Mouse (Mus musculus) intestine, embryonic 14.5 days (tissue): ENCODE results near the gene Ccdc138. TPM values are rescaled to one million over a fixed set of nuclear protein-coding genes. Genes with fewer than 3 reads are reported as not detected.
"Not testable (repeated sequence)": the region's sequence is repeated elsewhere in the genome, so short reads cannot be mapped to it uniquely, and the experiment has no call there.

Source experiments
- ATAC-seq: fragments of 200-750 bp; cut with Nextera tagmentation; replicated peaks from 2 replicates; pipeline ENCODE4 v1.8.0; 2017; ENCODE audit warnings: low read depth, moderate number of reproducible peaks, moderate TSS enrichment, moderate library complexity; ENCODE audit not compliant: low FRiP score, low TSS enrichment
- DNase-seq: peaks from one replicate; pipeline ENCODE4 v3.0.0-alpha.2; 2018; ENCODE audit warnings: low spot score
- H3K27ac ChIP-seq: fragments of 300-500 bp; sonication (generic); 2 replicates; pipeline ENCODE4 v1.5.1; 2014; ENCODE audit warnings: low read depth, mild to moderate bottlenecking, control low read depth
- H3K27me3 ChIP-seq: fragments of 300-500 bp; sonication (generic); replicated peaks from 2 replicates; pipeline ENCODE4 v1.6.1; 2014; ENCODE audit warnings: low read length, control low read depth; ENCODE audit not compliant: control insufficient read depth, insufficient read depth
- H3K36me3 ChIP-seq: fragments of 300-500 bp; sonication (generic); 2 replicates; pipeline ENCODE4 v1.6.1; 2014; ENCODE audit warnings: low read length, control low read depth; ENCODE audit not compliant: control insufficient read depth, insufficient read depth
- H3K4me1 ChIP-seq: fragments of 300-500 bp; sonication (generic); replicated peaks from 2 replicates; pipeline ENCODE4 v1.6.1; 2014; ENCODE audit warnings: low read length, control low read depth, mixed read lengths; ENCODE audit not compliant: control insufficient read depth, insufficient read depth
- H3K4me2 ChIP-seq: fragments of 300-500 bp; sonication (generic); 2 replicates; pipeline ENCODE4 v1.6.1; 2014; ENCODE audit warnings: low read length
- H3K4me3 ChIP-seq: fragments of 300-500 bp; sonication (generic); 2 replicates; pipeline ENCODE4 v1.5.1; 2014; ENCODE audit warnings: low read depth, low read length, control low read depth, mixed read lengths
- H3K9ac ChIP-seq: fragments of 300-500 bp; sonication (generic); 2 replicates; pipeline ENCODE4 v1.6.1; 2014; ENCODE audit warnings: mild to moderate bottlenecking, low read length
- H3K9me3 ChIP-seq: fragments of 300-500 bp; sonication (generic); 2 replicates; pipeline ENCODE4 v1.6.1; 2016; ENCODE audit warnings: low read length, control low read depth; ENCODE audit not compliant: control insufficient read depth
- WGBS: fragments of 180-500 bp; shearing (Covaris S2); extraction: QIAGEN DNeasy Blood & Tissue Kit; methylation state at CpG from one replicate; pipeline ENCODE4 v1.1.7; 2014; 5-methylcytosine and 5-hydroxymethylcytosine counted together
- polyA plus RNA-seq: library from polyadenylated mRNA; unstranded; fragments of >200 nt; fragmentation: Nextera tagmentation; extraction: Ambion mirVana; gene quantifications from 2 replicates; pipeline ENCODE4 v1.2.1, GENCODE M21; 2014

The Ccdc138 gene
- polyA plus RNA-seq, 1 experiment from 2014 or later: 7.9 TPM

- H3K4me1 ChIP-seq: peaks cover 6% of the 10 kb centered on the region; the same call in 1 of the 2 replicates
- H3K9ac ChIP-seq: no peak overlapping the region
- DNase-seq (no peak), ATAC-seq (no peak)
- no peak overlapping the region for H3K27ac ChIP-seq
- no peak overlapping the region for H3K4me3 ChIP-seq
- no peaks in the 10 kb centered on the region for H3K27me3 ChIP-seq
- peaks cover 45% of the 10 kb centered on the region for H3K36me3 ChIP-seq
- H3K4me2 ChIP-seq: no peak overlapping the region
- 82% methylated on average over 2 of the region's 2 CpGs for WGBS
- H3K9me3 ChIP-seq: no peaks in the 10 kb centered on the region
These were observed 2.1 kb upstream of the Ccdc138 start for GRCm38 (mm10) chr10:58495637-58496036.

GRCm38 (mm10) chr10:58496732-58497131, 1.0 kb upstream of the Ccdc138 start:
- Histone ChIP-seq H3K4me1 (peaks cover 6% of the 10 kb centered on the region; the same call in 1 of the 2 replicates), H3K9ac (no peak overlapping the region), H3K27ac (no peak overlapping the region), H3K36me3 (peaks cover 34% of the 10 kb centered on the region), H3K27me3 (no peaks in the 10 kb centered on the region), H3K4me3 (peak overlapping the region; percentile 73), H3K4me2 (peak overlapping the region; percentile 65), H3K9me3 (no peaks in the 10 kb centered on the region)
- DNase-seq (no peak), ATAC-seq (no peak)

DNA sequence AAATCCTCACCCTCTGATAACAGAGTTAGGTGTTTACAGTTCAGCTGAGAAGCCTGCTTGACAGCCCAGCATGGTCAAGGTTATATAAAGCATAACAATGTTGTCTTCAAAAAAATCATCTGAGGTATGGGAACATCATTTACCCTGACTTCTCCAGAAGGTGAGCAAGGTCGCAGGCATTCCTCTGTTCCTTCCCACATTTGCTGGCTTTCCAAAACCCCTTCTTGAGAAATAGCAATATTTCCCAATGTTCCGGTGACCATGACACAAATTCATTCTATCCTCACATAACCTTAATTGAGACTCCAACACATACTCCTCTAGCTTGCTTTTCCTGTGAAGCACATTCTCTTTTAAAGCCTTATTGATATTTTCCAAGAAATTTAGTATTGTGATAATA, 768 bp downstream of the Ccdc138 start:
- H3K9me3 ChIP-seq: no peaks in the 10 kb centered on the region
- H3K27me3 ChIP-seq: no peaks in the 10 kb centered on the region
- peak overlapping the region; percentile 86 for H3K27ac ChIP-seq
- peaks cover 16% of the 10 kb centered on the region for H3K36me3 ChIP-seq
- peaks cover 6% of the 10 kb centered on the region; the same call in 1 of the 2 replicates for H3K4me1 ChIP-seq
- ATAC-seq: no peak
- H3K4me3 ChIP-seq: peak overlapping the region; percentile 73
- H3K9ac ChIP-seq: peak overlapping the region; percentile 58
- 50% methylated on average over 2 of the region's 2 CpGs for WGBS
- H3K4me2 ChIP-seq: peak overlapping the region; percentile 65
- no peak for DNase-seq

- ATAC-seq (no peak), DNase-seq (no peak)
- Histone ChIP-seq H3K36me3 (peaks cover 19% of the 10 kb centered on the region), H3K9ac (no peak overlapping the region), H3K4me3 (no peak overlapping the region), H3K4me2 (no peak overlapping the region), H3K27ac (no peak overlapping the region), H3K4me1 (no peaks in the 10 kb centered on the region), H3K9me3 (no peaks in the 10 kb centered on the region), H3K27me3 (no peaks in the 10 kb centered on the region)
- 94% methylated on average over 1 of the region's 1 CpGs for WGBS
These were observed 31.6 kb downstream of the Ccdc138 start for GRCm38 (mm10) chr10:58529358-58529757.

DNA sequence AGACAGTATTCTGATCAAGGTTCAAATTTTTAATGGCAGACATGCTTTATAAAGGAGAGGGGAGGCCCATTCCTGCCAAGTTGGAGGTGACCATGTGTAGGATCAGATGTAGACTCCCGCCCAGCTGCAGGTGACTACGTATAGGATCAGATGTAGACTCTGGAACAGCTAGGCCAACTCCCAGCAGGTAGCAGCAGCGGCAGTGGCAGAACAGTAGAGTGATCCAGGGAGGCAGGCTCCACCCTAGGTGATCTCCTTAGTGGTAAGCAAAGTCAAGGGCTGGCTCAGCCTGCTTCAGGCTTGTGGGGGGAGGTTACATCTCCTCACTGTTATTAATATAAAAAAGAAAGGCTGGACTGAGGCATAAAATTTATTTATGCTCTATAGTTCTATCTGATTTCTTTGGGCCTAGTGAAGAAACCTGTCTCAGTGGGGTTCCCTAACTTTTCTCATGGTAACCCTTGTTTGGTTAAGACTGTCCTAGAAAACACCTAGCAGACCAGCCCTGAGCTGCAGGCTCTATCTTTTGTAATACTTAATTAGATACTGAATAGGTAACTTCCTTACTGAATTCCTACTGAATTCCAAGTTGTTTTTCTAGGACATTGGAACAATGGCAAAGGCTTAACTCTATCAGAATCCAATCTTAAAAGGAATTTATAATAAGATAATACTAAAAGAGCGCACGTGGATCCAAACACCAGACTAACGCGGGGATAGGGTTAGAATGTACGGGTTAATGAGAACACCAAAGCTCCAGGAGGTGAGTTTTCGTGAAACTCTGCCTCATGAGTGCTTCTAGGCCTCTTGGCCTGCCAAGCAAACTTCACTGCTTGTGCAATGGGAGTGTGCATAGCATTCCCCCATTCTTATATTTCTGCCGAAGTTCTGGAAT, 33.4 kb downstream of the Ccdc138 start:
- no peaks in the 10 kb centered on the region for H3K27me3 ChIP-seq
- no peaks in the 10 kb centered on the region for H3K4me1 ChIP-seq
- no peak overlapping the region for H3K9ac ChIP-seq
- 0 out of 2 replicates have a peak, but pooled peaks cover 2% of the 10 kb centered on the region for H3K9me3 ChIP-seq
- H3K4me2 ChIP-seq: no peak overlapping the region
- peaks cover 19% of the 10 kb centered on the region for H3K36me3 ChIP-seq
- H3K27ac ChIP-seq: no peak overlapping the region
- ATAC-seq (no peak), DNase-seq (no peak)
- no peak overlapping the region for H3K4me3 ChIP-seq
- 87% methylated on average over 10 of the region's 10 CpGs for WGBS

- Histone ChIP-seq H3K27me3 (no peaks in the 10 kb centered on the region), H3K9ac (no peak overlapping the region), H3K9me3 (0 out of 2 replicates have a peak, but pooled peaks cover 2% of the 10 kb centered on the region), H3K27ac (no peak overlapping the region), H3K4me3 (no peak overlapping the region), H3K4me1 (no peaks in the 10 kb centered on the region), H3K36me3 (peaks cover 19% of the 10 kb centered on the region), H3K4me2 (no peak overlapping the region)
- DNase-seq (no peak), ATAC-seq (no peak)
- WGBS: 94% methylated on average over 2 of the region's 2 CpGs
These were observed 34.4 kb downstream of the Ccdc138 start for GRCm38 (mm10) chr10:58532177-58532576.

DNA sequence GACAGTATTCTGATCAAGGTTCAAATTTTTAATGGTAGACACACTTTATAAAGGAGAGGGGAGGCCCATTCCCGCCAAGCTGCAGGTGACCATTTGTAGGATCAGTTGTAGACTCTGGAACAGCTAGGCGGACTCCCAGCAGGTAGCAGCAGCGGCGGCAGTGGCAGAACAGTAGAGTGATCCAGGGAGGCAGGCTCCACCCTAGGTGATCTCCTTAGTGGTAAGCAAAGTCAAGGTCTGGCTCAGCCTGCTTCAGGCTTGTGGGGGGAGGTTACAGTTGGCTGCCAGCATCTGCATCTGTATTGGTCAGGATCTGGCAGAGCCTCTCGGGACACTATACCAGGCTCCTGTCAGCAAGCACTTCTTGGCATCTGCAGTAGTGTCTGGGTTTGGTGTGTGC, 38.5 kb downstream of the Ccdc138 start:
- H3K9me3 ChIP-seq, H3K27me3 ChIP-seq, H3K27ac ChIP-seq, ATAC-seq, H3K4me1 ChIP-seq, H3K9ac ChIP-seq, H3K4me2 ChIP-seq, DNase-seq, H3K4me3 ChIP-seq, H3K36me3 ChIP-seq: not testable (repeated sequence)
- WGBS: 90% methylated on average over 5 of the region's 5 CpGs

GRCm38 (mm10) chr10:58540613-58541012, 42.9 kb downstream of the Ccdc138 start:
- H3K27me3 ChIP-seq: no peaks in the 10 kb centered on the region
- no peaks in the 10 kb centered on the region for H3K4me1 ChIP-seq
- no peak for DNase-seq
- H3K36me3 ChIP-seq: peaks cover 7% of the 10 kb centered on the region; the same call in 1 of the 2 replicates
- ATAC-seq: no peak
- H3K27ac ChIP-seq: no peak overlapping the region
- H3K4me2 ChIP-seq: no peak overlapping the region
- no peak overlapping the region for H3K4me3 ChIP-seq
- no peak overlapping the region for H3K9ac ChIP-seq
- H3K9me3 ChIP-seq: no peaks in the 10 kb centered on the region
- WGBS: 66% methylated on average over 13 of the region's 13 CpGs

DNA sequence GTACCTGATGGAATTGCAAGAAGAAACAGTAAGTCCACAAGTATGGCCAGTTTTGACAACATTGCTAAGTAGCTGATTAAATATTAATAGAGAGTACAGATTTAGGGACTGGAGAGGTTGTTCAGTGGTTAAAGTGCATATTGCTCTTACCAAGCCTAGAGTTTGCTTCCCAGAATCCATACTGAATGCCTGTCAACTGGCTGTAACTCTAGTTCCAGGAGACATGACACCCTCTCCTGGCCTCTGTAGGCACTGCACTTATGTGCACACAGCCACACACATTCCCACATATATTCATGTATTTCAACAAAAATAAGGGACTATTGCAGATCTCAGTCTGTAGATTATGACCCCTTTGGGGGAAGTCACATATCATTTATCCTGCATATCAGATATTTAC, 51.0 kb downstream of the Ccdc138 start:
- H3K4me1 ChIP-seq: no peaks in the 10 kb centered on the region
- H3K36me3 ChIP-seq: no peaks in the 10 kb centered on the region
- H3K9me3 ChIP-seq: no peaks in the 10 kb centered on the region
- ATAC-seq (no peak), DNase-seq (no peak)
- H3K27ac ChIP-seq: no peak overlapping the region
- H3K27me3 ChIP-seq: no peaks in the 10 kb centered on the region
- H3K4me3 ChIP-seq: no peak overlapping the region
- H3K9ac ChIP-seq: no peak overlapping the region
- no peak overlapping the region for H3K4me2 ChIP-seq
